Mouse (Mus musculus): ENCODE data around the gene Mx1. TPM values are rescaled to one million over a fixed set of nuclear protein-coding genes. Genes with fewer than 3 reads are reported as not detected.

Gene Mx1
- 1 to 10 TPM in 1 of 2 experiments, under 1 TPM in 1; 0.73 to 1.2 TPM for total RNA-seq (2021)

- DNase-seq (ENCODE audit: extremely low spot score in 1 of 2, low spot score in 2 of 2): no peak
- intact Hi-C loops (cut with DNase I): no loop called here
Observed at GRCm38 (mm10) chr16:97462481-97463181, at the start of gene Mx1. Mx1 (minus strand) TSS chr16:97462907.

- intact Hi-C loops (cut with DNase I): no loop called here
- DNase-seq (ENCODE audit: extremely low spot score in 1 of 2, low spot score in 2 of 2): peak in 1 of 2 experiments; percentile 22
Observed at GRCm38 (mm10) chr16:97512347-97512751, 49.6 kb upstream of the Mx1 start.

DNA sequence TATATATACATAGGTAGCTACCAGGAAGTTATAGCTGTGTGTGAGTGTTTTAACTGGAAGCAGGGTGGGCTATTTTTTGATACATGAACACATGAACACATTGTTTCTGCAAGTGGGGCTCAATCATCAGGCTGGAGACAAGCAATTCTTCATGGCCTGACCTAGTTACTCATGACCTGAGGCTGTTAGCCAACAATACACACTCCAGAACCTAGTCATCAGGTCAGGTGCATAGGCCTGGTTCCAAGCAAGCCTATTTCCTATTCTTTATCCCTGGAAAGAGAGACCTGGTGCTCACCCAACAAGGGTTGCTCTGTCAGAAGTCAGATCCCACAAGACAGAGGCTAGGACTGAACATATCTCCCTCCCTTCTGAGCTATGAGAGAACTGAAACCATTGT is 48.8 kb upstream of the Mx1 start:
- no peak for DNase-seq (ENCODE audit: extremely low spot score in 1 of 2, low spot score in 2 of 2)
- intact Hi-C loops (cut with DNase I): no loop called here

DNA sequence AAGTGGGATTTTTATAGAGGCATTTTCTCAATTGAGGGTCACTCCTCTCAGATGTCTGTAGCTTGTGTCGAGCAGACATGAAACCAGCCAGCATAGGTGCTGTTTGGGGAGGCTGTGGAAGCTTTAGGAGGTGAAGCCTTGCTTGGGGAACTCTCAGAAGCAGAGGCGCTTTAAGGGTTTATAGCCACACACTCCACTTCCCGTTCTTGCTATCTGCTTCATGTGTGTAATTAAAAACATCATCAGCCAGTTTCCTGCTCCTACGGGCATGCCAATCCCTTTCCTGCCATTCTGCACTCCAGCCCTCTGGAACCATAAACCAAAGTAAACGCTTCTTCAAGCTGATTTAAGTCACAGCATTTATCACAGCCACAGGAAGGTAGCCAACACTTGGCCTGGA is 48.1 kb upstream of the Mx1 start:
- intact Hi-C loops (cut with DNase I): no loop called here
- DNase-seq (ENCODE audit: extremely low spot score in 1 of 2, low spot score in 2 of 2): no peak

- DNase-seq (ENCODE audit: extremely low spot score in 1 of 2, low spot score in 2 of 2): no peak
- intact Hi-C loops (cut with DNase I): no loop called here
Observed at GRCm38 (mm10) chr16:97507783-97508182, 45.1 kb upstream of the Mx1 start.

DNA sequence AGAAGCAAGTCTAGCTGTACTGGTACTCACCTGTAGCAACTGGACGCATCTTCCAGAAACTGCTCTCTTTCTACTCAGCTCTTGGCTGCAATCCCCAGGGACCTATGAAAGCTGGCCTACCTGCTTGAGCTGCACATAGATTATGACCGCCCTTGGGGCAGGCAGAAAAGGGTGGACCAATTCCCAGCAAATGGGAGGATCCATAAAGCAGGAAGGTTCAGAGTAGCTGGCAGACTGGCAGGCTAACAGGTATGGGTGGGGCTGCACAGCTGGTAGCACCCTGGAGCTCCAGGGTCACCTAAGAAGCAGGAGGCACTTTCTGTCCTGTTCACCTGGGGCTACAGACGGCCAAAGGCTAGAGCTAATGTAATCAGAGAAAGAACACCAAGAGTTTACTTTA is 42.1 kb upstream of the Mx1 start:
- intact Hi-C loops (cut with DNase I): no loop called here
- DNase-seq (ENCODE audit: extremely low spot score in 1 of 2, low spot score in 2 of 2): no peak

DNA sequence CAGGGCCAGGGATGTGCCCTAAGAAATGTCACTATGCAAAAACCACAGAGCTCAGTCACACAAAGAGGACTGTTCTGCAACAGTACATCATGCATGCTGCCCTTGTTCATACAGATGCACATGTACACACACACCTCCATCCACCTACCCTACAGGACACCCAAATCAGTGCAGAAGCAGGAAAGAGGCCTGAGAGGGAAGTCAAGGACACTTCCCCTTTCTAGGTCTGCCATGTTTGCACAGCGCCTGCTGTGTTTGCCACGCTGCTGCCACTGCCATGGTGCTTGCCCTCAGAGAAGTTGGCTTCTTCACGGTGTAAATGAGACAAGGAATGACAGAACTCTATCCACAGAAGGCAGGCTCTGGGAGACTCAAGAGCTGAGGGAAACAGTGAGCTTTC is 41.1 kb upstream of the Mx1 start:
- intact Hi-C loops (cut with DNase I): no loop called here
- DNase-seq (ENCODE audit: extremely low spot score in 1 of 2, low spot score in 2 of 2): no peak

DNA sequence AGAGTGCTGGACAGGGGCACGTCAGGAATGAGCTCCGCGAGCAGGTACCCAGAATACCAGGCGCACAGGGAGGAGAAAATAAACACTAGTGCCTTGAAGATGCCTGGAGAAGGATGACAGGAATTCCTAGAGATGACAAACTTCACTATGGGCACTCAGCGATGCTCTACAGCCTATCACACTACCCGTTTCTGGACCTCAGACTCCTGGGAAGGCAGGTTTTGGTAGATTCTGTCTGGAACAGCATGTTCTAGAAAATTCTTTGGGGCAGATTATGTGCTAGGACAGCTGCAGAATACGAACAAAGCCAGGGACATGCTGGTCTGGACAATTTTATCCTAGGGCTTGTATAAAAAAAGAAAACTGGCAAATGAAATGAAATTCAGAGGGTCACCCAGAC is 38.2 kb upstream of the Mx1 start:
- intact Hi-C loops (cut with DNase I): no loop called here

DNA sequence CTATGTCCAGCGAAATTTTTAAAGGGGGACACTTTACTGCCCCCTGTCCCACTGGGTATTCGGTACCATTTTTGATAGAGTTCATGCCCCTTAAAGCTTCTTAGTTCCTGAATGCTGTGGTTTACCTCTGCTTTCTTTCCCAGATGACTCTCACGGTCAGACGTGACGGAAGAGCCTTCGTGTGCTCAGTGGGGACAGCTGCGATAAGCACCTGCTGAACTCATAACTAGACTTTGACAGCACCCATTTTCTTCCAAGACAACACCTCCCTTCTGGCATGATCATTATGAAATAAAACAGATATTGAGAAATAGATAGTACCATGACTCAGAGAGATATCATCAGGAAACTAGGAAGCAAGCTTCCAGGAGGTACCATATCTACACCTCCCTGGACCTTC is 36.7 kb upstream of the Mx1 start:
- intact Hi-C loops (cut with DNase I): no loop called here
- DNase-seq (ENCODE audit: extremely low spot score in 1 of 2, low spot score in 2 of 2): no peak

More for the DNA sequence above, 38.2 kb upstream of the Mx1 start:
- DNase-seq (ENCODE audit: extremely low spot score in 1 of 2, low spot score in 2 of 2): no peak

DNA sequence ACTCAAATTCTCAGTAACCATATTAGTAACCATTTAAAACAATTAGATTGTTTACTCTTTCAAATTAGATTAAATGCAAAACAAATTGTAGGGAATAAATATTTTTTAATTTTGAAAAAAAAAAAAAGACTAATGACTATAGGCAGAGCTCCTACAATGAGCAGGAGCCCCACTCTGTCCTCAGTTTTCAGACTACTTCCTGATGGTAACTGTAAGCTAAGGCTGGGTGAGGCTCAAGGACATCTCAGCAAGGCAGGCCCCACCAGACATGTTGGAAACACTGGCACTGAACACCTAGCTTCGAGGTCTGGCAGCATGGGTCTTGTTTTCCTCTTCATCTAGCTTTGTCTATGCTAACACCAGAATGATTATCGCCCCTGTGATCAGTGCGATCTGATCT is 35.4 kb upstream of the Mx1 start:
- intact Hi-C loops (cut with DNase I): no loop called here
- no peak for DNase-seq (ENCODE audit: extremely low spot score in 1 of 2, low spot score in 2 of 2)

DNA sequence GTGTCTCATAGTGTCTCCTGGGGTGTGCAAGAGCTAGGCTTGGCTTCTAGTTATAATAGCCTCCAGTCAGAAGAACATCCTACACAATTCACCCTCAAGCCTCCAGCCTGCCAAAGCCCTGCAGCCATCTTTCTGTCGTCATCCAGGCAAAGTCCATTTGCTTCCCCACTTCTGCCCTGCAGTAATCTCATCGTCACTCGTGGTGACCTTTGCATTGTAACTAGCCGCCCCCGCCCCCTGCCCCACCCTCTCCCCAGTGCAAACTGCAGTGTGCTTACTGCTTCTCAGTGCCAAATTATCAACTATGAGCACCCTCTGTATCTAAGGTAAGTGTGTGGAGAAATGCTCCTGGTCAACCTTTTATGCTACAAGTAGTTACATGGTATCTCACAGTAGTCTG is 35.0 kb upstream of the Mx1 start:
- intact Hi-C loops (cut with DNase I): no loop called here

GRCm38 (mm10) chr16:97496026-97496425 is 33.3 kb upstream of the Mx1 start:
- intact Hi-C loops (cut with DNase I): no loop called here

More for the DNA sequence above, 35.0 kb upstream of the Mx1 start:
- no peak for DNase-seq (ENCODE audit: extremely low spot score in 1 of 2, low spot score in 2 of 2)

GRCm38 (mm10) chr16:97492369-97492768 is 29.7 kb upstream of the Mx1 start:
- intact Hi-C loops (cut with DNase I): no loop called here
- no peak for DNase-seq (ENCODE audit: extremely low spot score in 1 of 2, low spot score in 2 of 2)

More at GRCm38 (mm10) chr16:97496026-97496425, 33.3 kb upstream of the Mx1 start:
- no peak for DNase-seq (ENCODE audit: extremely low spot score in 1 of 2, low spot score in 2 of 2)

- DNase-seq (ENCODE audit: extremely low spot score in 1 of 2, low spot score in 2 of 2): no peak
- intact Hi-C loops (cut with DNase I): no loop called here
Observed at GRCm38 (mm10) chr16:97478655-97479054, 15.9 kb upstream of the Mx1 start.

- no peak for DNase-seq (ENCODE audit: extremely low spot score in 1 of 2, low spot score in 2 of 2)
- intact Hi-C loops (cut with DNase I): no loop called here
Observed at GRCm38 (mm10) chr16:97476524-97476923, 13.8 kb upstream of the Mx1 start.

DNA sequence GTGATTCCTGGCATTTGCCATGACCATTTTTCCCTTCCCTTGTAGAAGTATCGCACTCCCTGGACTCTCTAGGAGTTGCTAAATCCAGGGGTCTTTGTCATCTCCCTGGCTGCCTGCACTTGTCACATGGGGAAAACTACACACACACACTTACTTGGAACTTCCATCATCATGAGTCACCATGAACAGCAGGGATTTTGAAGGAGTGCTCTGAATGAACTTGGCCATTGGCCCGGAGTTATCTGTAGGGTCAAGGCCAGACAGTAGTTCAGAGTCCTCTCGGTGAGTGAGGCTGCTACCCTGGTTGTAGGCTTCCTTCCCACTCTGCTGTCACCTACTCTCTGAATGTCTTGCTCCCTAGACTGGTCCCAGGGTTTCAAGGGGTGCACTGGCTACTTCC is 12.9 kb upstream of the Mx1 start:
- no peak for DNase-seq (ENCODE audit: extremely low spot score in 1 of 2, low spot score in 2 of 2)

DNA sequence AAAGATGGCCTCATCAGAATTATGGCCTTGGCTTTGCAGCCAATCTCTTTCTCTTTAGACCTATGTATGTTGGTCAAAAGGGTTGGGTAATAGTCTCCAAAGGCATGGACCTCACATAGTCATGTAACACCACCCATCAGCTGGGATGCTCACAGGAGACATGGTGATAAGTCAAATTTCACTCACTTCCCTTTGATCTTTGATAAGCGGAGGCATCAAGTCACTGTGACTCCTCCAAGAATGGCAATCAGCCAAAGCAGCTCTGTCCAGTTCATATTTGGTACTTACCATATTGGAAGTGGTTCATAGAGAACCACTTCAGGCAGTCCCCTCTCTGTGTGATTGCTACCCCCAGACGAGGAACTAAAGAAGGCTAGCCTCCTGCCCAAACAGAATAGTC is 12.0 kb upstream of the Mx1 start:
- intact Hi-C loops (cut with DNase I): no loop called here
- DNase-seq (ENCODE audit: extremely low spot score in 1 of 2, low spot score in 2 of 2): no peak

More for the DNA sequence above, 12.9 kb upstream of the Mx1 start:
- intact Hi-C loops (cut with DNase I): no loop called here

- intact Hi-C loops (cut with DNase I): loop anchor here (5.0 kb wide), 1 partner anchor 156 kb away; no protein-coding TSS in a partner anchor
- DNase-seq (ENCODE audit: extremely low spot score in 1 of 2, low spot score in 2 of 2): no peak
Observed at GRCm38 (mm10) chr16:97467993-97468791, 5.5 kb upstream of the Mx1 start.

GRCm38 (mm10) chr16:97467472-97467871 is 4.8 kb upstream of the Mx1 start:
- intact Hi-C loops (cut with DNase I): loop anchor here (5.0 kb wide), 1 partner anchor 155 kb away; no protein-coding TSS in a partner anchor
- no peak for DNase-seq (ENCODE audit: extremely low spot score in 1 of 2, low spot score in 2 of 2)

Measured in left cerebral cortex, postnatal 10 days (tissue).